Mouse (Mus musculus) heart, postnatal 0 days (tissue): ENCODE measurements around the gene Lias. TPM values are rescaled to one million over a fixed set of nuclear protein-coding genes. Genes with fewer than 3 reads are reported as not detected.

ENCODE experiments used
- ATAC-seq: fragments of 200-750 bp; cut with Nextera tagmentation; 2 replicates; pipeline ENCODE4 v1.8.0; 2017; ENCODE audit warnings: low read depth, moderate number of reproducible peaks, moderate library complexity; ENCODE audit not compliant: insufficient read depth
- DNase-seq: peaks from one replicate; pipeline ENCODE4 v3.0.0-alpha.2; 2016; ENCODE audit warnings: low spot score
- H3K27ac ChIP-seq: fragments of 300-500 bp; sonication (generic); 2 replicates; pipeline ENCODE4 v1.5.1; 2014; ENCODE audit warnings: low read depth, mild to moderate bottlenecking
- H3K27me3 ChIP-seq: fragments of 300-500 bp; sonication (generic); 2 replicates; pipeline ENCODE4 v1.6.1; 2014; ENCODE audit warnings: low read length, mixed read lengths; ENCODE audit not compliant: control insufficient read depth, insufficient read depth
- H3K36me3 ChIP-seq: fragments of 300-500 bp; sonication (generic); replicated peaks from 2 replicates; pipeline ENCODE4 v1.6.1; 2014; ENCODE audit warnings: low read length, mixed read lengths; ENCODE audit not compliant: control insufficient read depth, insufficient read depth
- H3K4me1 ChIP-seq: fragments of 300-500 bp; sonication (generic); 2 replicates; pipeline ENCODE4 v1.6.1; 2014; ENCODE audit warnings: antibody characterized with exemption; ENCODE audit not compliant: control insufficient read depth, insufficient read depth
- H3K4me2 ChIP-seq: fragments of 300-500 bp; sonication (generic); 2 replicates; pipeline ENCODE4 v1.6.1; 2014; ENCODE audit warnings: low read depth, mild to moderate bottlenecking, low read length, moderate library complexity
- H3K4me3 ChIP-seq: fragments of 300-500 bp; sonication (generic); 2 replicates; pipeline ENCODE4 v1.5.1; 2014; ENCODE audit warnings: low read depth, low read length
- H3K9ac ChIP-seq: fragments of 300-500 bp; sonication (generic); replicated peaks from 2 replicates; pipeline ENCODE4 v1.6.1; 2014; ENCODE audit warnings: low read depth, low read length, mixed read lengths
- H3K9me3 ChIP-seq: fragments of 300-500 bp; sonication (generic); replicated peaks from 2 replicates; pipeline ENCODE4 v1.6.1; 2016; ENCODE audit warnings: low read length; ENCODE audit not compliant: control insufficient read depth
- CTCF ChIP-seq: IDR thresholded peaks from 2 replicates; pipeline ENCODE4 v1.5.1; 2016; ENCODE audit warnings: antibody characterized with exemption, control low read depth, low read depth
- EP300 ChIP-seq: IDR thresholded peaks from 2 replicates; pipeline ENCODE4 v1.6.1; 2016; ENCODE audit warnings: antibody characterized with exemption, low read depth
- WGBS: fragments of 180-500 bp; shearing (Covaris S2); extraction: QIAGEN DNeasy Blood & Tissue Kit; methylation state at CpG from one replicate; pipeline ENCODE4 v1.1.7; 2014; 5-methylcytosine and 5-hydroxymethylcytosine counted together
- polyA plus RNA-seq: library from polyadenylated mRNA; unstranded; fragments of >200 nt; fragmentation: Nextera tagmentation; extraction: Ambion mirVana; gene quantifications from 2 replicates; pipeline ENCODE4 v1.2.1, GENCODE M21; 2015
- total RNA-seq: library from RNA; depleted of rRNA; stranded (reverse); fragments of >200 nt; gene quantifications from 2 replicates; pipeline ENCODE4 v1.2.3, GENCODE M21; 2014; ENCODE audit warnings: low replicate concordance

Lias gene
- total and polyA plus RNA-seq, 2 experiments from 2014 or later, result 26.2 to 75.2 TPM

DNA sequence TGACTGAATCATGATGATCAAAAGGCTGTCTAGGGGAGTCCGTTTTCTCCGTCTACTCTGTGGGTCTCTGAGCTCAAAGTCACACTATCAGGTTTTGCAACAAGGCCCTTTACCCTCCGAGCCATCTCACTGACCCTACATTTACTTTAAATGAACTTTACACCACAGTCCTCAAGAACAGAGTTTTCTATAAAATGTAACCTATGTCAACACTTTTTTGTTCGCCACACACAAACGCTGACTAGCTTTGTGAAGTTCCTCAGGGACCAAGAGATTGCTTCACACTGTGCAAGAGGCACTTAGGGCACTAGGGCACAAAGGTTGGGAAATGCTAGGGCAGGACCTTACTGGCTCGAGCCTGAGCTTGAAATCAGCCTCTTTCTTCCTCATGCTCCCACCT is 34.4 kb upstream of the Lias start:
- H3K27ac ChIP-seq, result no peak overlapping the region
- H3K4me1 ChIP-seq, result no peaks in the 10 kb centered on the region
- H3K4me2 ChIP-seq, result no peak overlapping the region
- H3K9ac ChIP-seq, result no peak overlapping the region
- no peak overlapping the region for H3K4me3 ChIP-seq
- no peaks in the 10 kb centered on the region for H3K36me3 ChIP-seq
- WGBS, result 77% methylated on average over 6 of the region's 6 CpGs
- H3K9me3 ChIP-seq, result no peaks in the 10 kb centered on the region
- ATAC-seq, result no peak
- H3K27me3 ChIP-seq, result no peaks in the 10 kb centered on the region
- TF ChIP-seq CTCF, result no peak
- no peak for TF ChIP-seq EP300
- no peak for DNase-seq

DNA sequence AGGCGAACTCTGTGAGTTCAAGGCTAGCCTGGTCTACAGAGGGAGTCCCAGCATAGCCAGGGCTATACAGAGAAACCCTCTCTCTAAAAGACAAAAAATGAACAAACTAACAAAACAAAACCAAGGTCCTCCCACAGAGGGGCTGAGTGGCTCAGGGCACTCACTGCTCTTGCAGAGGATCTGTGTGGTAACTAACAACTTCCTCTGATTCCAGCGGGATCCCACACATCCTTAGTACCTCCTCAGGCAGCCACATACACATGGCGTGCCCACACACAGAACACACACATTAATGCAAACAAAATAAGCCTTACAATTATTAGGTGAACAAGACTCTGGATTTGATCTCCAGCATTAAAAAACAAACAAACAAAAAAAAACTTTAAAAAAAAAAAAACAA is 33.5 kb upstream of the Lias start:
- no peaks in the 10 kb centered on the region for H3K36me3 ChIP-seq
- no peak for TF ChIP-seq EP300
- TF ChIP-seq CTCF, result no peak
- no peak overlapping the region for H3K9ac ChIP-seq
- 80% methylated on average over 3 of the region's 3 CpGs for WGBS
- no peaks in the 10 kb centered on the region for H3K27me3 ChIP-seq
- H3K4me2 ChIP-seq, result no peak overlapping the region
- H3K4me1 ChIP-seq, result no peaks in the 10 kb centered on the region
- H3K27ac ChIP-seq, result no peak overlapping the region
- no peak overlapping the region for H3K4me3 ChIP-seq
- ATAC-seq (no peak), DNase-seq (no peak)
- no peaks in the 10 kb centered on the region for H3K9me3 ChIP-seq

DNA sequence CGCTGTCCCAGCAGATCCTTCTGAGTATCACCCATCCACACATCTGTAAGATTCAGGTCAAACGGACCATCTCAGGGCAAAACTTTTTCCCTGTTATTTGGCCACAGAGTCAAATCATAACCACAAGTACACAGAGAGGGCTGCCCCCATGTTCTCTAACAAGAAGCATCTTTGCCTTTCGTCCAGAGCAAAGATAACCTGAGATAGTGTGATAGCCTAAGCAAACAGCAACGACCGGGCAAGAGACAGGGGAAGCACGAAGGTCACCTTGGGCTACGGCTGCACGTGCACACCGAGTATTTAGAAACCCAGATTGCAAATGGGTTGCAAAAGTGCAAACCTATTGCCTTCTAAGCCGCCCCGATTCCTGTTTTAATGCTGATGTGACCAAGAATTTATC is 23.5 kb upstream of the Lias start:
- ATAC-seq (no peak), DNase-seq (no peak)
- H3K9me3 ChIP-seq, result no peaks in the 10 kb centered on the region
- H3K27me3 ChIP-seq, result no peaks in the 10 kb centered on the region
- H3K9ac ChIP-seq, result no peak overlapping the region
- H3K4me3 ChIP-seq, result no peak overlapping the region
- H3K27ac ChIP-seq, result no peak overlapping the region
- TF ChIP-seq EP300, result no peak
- H3K36me3 ChIP-seq, result no peaks in the 10 kb centered on the region
- WGBS, result 61% methylated on average over 11 of the region's 11 CpGs
- no peak overlapping the region for H3K4me2 ChIP-seq
- no peaks in the 10 kb centered on the region for H3K4me1 ChIP-seq

DNA sequence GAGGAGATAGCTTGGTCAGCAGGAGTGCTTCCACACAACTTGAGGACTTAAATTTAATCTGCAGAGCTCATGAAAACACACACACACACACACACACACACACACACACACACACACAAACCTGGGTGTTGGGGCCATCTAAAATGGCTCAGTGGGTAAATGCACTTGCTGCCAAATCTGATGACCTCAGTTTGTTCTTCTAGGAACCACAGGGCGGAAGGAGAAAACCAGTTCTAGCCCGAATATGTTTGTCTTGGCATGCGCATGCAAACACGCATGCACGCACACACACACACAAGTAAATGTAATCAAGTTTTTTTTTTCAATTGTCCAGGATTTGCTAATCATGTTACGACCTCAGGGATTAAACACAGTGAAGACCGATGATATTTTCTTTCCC is 19.7 kb upstream of the Lias start:
- H3K9me3 ChIP-seq, result no peaks in the 10 kb centered on the region
- no peaks in the 10 kb centered on the region for H3K27me3 ChIP-seq
- no peak overlapping the region for H3K9ac ChIP-seq
- H3K27ac ChIP-seq, result no peak overlapping the region
- 86% methylated on average over 7 of the region's 7 CpGs for WGBS
- TF ChIP-seq EP300 (no peak), CTCF (no peak)
- no peak overlapping the region for H3K4me3 ChIP-seq
- DNase-seq (no peak), ATAC-seq (no peak)
- no peaks in the 10 kb centered on the region for H3K36me3 ChIP-seq
- H3K4me2 ChIP-seq, result no peak overlapping the region
- no peaks in the 10 kb centered on the region for H3K4me1 ChIP-seq

DNA sequence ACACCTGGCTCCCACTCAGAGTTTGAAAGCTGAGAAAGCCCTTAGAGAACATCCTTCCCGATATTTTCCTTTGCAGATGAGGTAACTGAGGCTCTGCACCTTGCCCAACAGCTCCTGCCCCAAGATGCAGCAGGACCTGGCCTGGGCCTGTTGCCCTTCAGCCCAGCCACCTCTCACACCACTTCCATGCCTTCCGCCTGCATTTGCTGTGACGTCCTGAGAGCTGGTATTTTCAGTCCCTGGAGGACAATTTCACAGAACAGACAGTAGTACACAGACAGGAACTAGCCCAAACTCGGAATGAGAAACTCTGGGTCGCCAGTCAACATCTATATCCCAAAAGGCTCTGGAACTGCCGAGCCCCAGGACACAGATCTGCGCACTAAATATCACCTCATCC is 16.6 kb upstream of the Lias start:
- 67% methylated on average over 7 of the region's 7 CpGs for WGBS
- H3K36me3 ChIP-seq, result no peaks in the 10 kb centered on the region

DNA sequence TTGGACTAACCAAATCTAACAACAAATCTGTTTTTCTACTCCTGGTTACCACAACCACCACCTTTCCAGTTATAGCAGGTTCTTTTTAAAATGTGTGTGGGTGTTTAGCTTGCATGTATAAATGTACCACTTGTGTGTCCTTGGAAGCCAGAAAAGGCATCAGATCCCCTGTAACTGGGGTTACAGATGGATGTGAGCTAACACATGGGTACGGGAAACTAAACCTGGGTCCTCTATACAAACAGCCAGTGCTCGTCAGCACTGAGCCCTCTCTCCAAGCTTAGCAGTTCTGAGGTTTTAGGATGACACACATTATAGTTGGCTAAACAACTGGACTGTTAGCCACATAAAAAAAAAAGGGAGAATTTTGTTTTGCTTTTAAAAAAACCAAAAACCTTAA is 5.6 kb upstream of the Lias start:
- ATAC-seq, result no peak
- H3K4me3 ChIP-seq, result no peak overlapping the region

More for the DNA sequence above, 16.6 kb upstream of the Lias start:
- Histone ChIP-seq H3K9ac (no peak overlapping the region), H3K4me3 (no peak overlapping the region), H3K27ac (no peak overlapping the region), H3K4me1 (no peaks in the 10 kb centered on the region), H3K27me3 (no peaks in the 10 kb centered on the region), H3K9me3 (no peaks in the 10 kb centered on the region), H3K4me2 (no peak overlapping the region)
- TF ChIP-seq EP300 (no peak), CTCF (no peak)
- no peak for DNase-seq
- ATAC-seq, result no peak

More for the DNA sequence above, 5.6 kb upstream of the Lias start:
- no peak for TF ChIP-seq EP300
- DNase-seq, result no peak
- Histone ChIP-seq H3K9me3 (no peaks in the 10 kb centered on the region), H3K4me1 (peaks cover 9% of the 10 kb centered on the region), H3K4me2 (no peak overlapping the region), H3K36me3 (peaks cover 40% of the 10 kb centered on the region), H3K27me3 (no peaks in the 10 kb centered on the region), H3K27ac (no peak overlapping the region), H3K9ac (no peak overlapping the region)
- 79% methylated on average over 2 of the region's 2 CpGs for WGBS
